Mouse (Mus musculus) retina, embryonic 14.5 days (tissue): ENCODE results near the gene Gm4778.
"Not testable (repeated sequence)": the region's sequence is repeated elsewhere in the genome, so short reads cannot be mapped to it uniquely, and the experiment has no call there.

Source experiments
- DNase-seq: peaks from one replicate; pipeline ENCODE4 v3.0.0-alpha.2; 2015; ENCODE audit warnings: low spot score

The Gm4778 gene

GRCm38 (mm10) chr3:94263736-94264135, at the start of gene Gm4778:
TSS of gene Gm4778 (plus strand) at chr3:94264036.
- not testable (repeated sequence) for DNase-seq

GRCm38 (mm10) chr3:94260598-94260997, 3.2 kb upstream of the Gm4778 start:
- peak; percentile 42 for DNase-seq

GRCm38 (mm10) chr3:94275991-94276390, 12.2 kb downstream of the Gm4778 start:
- no peak for DNase-seq

GRCm38 (mm10) chr3:94305457-94305856, 41.6 kb downstream of the Gm4778 start:
- DNase-seq = no peak

GRCm38 (mm10) chr3:94306975-94307374, 43.1 kb downstream of the Gm4778 start:
- DNase-seq = no peak

- DNase-seq = peak; percentile 93
Observed at GRCm38 (mm10) chr3:94309633-94310363, 46.0 kb downstream of the Gm4778 start, which contains the start of gene Them4. TSS of gene Them4 (plus strand) at chr3:94310089.

GRCm38 (mm10) chr3:94310491-94310890, 46.7 kb downstream of the Gm4778 start:
- no peak for DNase-seq

- peak; percentile 3 for DNase-seq
Observed at GRCm38 (mm10) chr3:94310911-94311310, 47.1 kb downstream of the Gm4778 start.

GRCm38 (mm10) chr3:94311376-94311775, 47.5 kb downstream of the Gm4778 start:
- no peak for DNase-seq
